Mouse (Mus musculus): ENCODE measurements at regions not wholly inside any gene's neighbourhood (a gene's known extent, or its start where the extent isn't known, plus 50 kb on each side); places are given as distances from the start of the nearest gene placed in this dataset.

- DNase-seq (ENCODE audit: low spot score in 2 of 2): no peak
- intact Hi-C loops (cut with DNase I): no loop called here
Measured at GRCm38 (mm10) chr8:32958331-32958730, 470.2 kb upstream of the 5930422O12Rik start.

GRCm38 (mm10) chr8:32958855-32959254 lies 469.7 kb upstream of the 5930422O12Rik start:
- DNase-seq (ENCODE audit: low spot score in 2 of 2): no peak
- intact Hi-C loops (cut with DNase I): no loop called here

- intact Hi-C loops (cut with DNase I): no loop called here
- no peak for DNase-seq (ENCODE audit: low spot score in 2 of 2)
Measured at GRCm38 (mm10) chr8:32959326-32960064, 469.0 kb upstream of the 5930422O12Rik start.

- intact Hi-C loops (cut with DNase I): no loop called here
- DNase-seq (ENCODE audit: low spot score in 2 of 2): peak; percentile 13 to 76
Measured at GRCm38 (mm10) chr8:32990216-32990615, 438.3 kb upstream of the 5930422O12Rik start.

- intact Hi-C loops (cut with DNase I): no loop called here
- DNase-seq (ENCODE audit: low spot score in 2 of 2): peak in 1 of 2 experiments; percentile 18
Measured at GRCm38 (mm10) chr8:33003967-33004564, 424.4 kb upstream of the 5930422O12Rik start.

- intact Hi-C loops (cut with DNase I): no loop called here
- DNase-seq (ENCODE audit: low spot score in 2 of 2): no peak
Measured at GRCm38 (mm10) chr8:33004570-33004969, 423.9 kb upstream of the 5930422O12Rik start.

- DNase-seq (ENCODE audit: low spot score in 2 of 2): peak in 1 of 2 experiments; percentile 37
- intact Hi-C loops (cut with DNase I): no loop called here
Measured at GRCm38 (mm10) chr8:33010106-33010505, 418.4 kb upstream of the 5930422O12Rik start.

GRCm38 (mm10) chr8:33012784-33013183 lies 415.7 kb upstream of the 5930422O12Rik start:
- no peak for DNase-seq (ENCODE audit: low spot score in 2 of 2)
- intact Hi-C loops (cut with DNase I): no loop called here

- intact Hi-C loops (cut with DNase I): loop anchor here (5.0 kb wide), 1 partner anchor 166 kb away; no protein-coding TSS in a partner anchor
- DNase-seq (ENCODE audit: low spot score in 2 of 2): no peak
Measured at GRCm38 (mm10) chr8:33015861-33016260, 412.6 kb upstream of the 5930422O12Rik start.

GRCm38 (mm10) chr8:33026973-33027372 lies 401.5 kb upstream of the 5930422O12Rik start:
- intact Hi-C loops (cut with DNase I): no loop called here

GRCm38 (mm10) chr8:33029453-33029852 lies 399.1 kb upstream of the 5930422O12Rik start:
- intact Hi-C loops (cut with DNase I): no loop called here

More at GRCm38 (mm10) chr8:33026973-33027372, 401.5 kb upstream of the 5930422O12Rik start:
- no peak for DNase-seq (ENCODE audit: low spot score in 2 of 2)

GRCm38 (mm10) chr8:33052017-33052416 lies 376.5 kb upstream of the 5930422O12Rik start:
- intact Hi-C loops (cut with DNase I): no loop called here
- no peak for DNase-seq (ENCODE audit: low spot score in 2 of 2)

More at GRCm38 (mm10) chr8:33029453-33029852, 399.1 kb upstream of the 5930422O12Rik start:
- no peak for DNase-seq (ENCODE audit: low spot score in 2 of 2)

GRCm38 (mm10) chr8:33065566-33065965 lies 362.9 kb upstream of the 5930422O12Rik start:
- DNase-seq (ENCODE audit: low spot score in 2 of 2): no peak
- intact Hi-C loops (cut with DNase I): no loop called here

- intact Hi-C loops (cut with DNase I): no loop called here
- no peak for DNase-seq (ENCODE audit: low spot score in 2 of 2)
Measured at GRCm38 (mm10) chr8:33066168-33066567, 362.3 kb upstream of the 5930422O12Rik start.

- no peak for DNase-seq (ENCODE audit: low spot score in 2 of 2)
- intact Hi-C loops (cut with DNase I): no loop called here
Measured at GRCm38 (mm10) chr8:33067453-33068039, 361.0 kb upstream of the 5930422O12Rik start.

- intact Hi-C loops (cut with DNase I): no loop called here
- DNase-seq (ENCODE audit: low spot score in 2 of 2): no peak
Measured at GRCm38 (mm10) chr8:33068468-33068867, 360.0 kb upstream of the 5930422O12Rik start.

- no peak for DNase-seq (ENCODE audit: low spot score in 2 of 2)
- intact Hi-C loops (cut with DNase I): no loop called here
Measured at GRCm38 (mm10) chr8:33075186-33075585, 353.3 kb upstream of the 5930422O12Rik start.

GRCm38 (mm10) chr8:33076253-33076652 lies 352.3 kb upstream of the 5930422O12Rik start:
- intact Hi-C loops (cut with DNase I): no loop called here
- DNase-seq (ENCODE audit: low spot score in 2 of 2): no peak

GRCm38 (mm10) chr8:33078125-33078524 lies 350.4 kb upstream of the 5930422O12Rik start:
- intact Hi-C loops (cut with DNase I): no loop called here
- DNase-seq (ENCODE audit: low spot score in 2 of 2): no peak

GRCm38 (mm10) chr8:33079867-33080585 lies 348.5 kb upstream of the 5930422O12Rik start:
- intact Hi-C loops (cut with DNase I): no loop called here
- no peak for DNase-seq (ENCODE audit: low spot score in 2 of 2)
